Mouse (Mus musculus): Measurements from ENCODE around the gene Rarres2. TPM values are rescaled to one million over a fixed set of nuclear protein-coding genes. Genes with fewer than 3 reads are reported as not detected.
A peak's percentile ranks its signal among the peaks of the same experiment; 100 is the strongest.

The Rarres2 gene
- 179 and 229 TPM in 2 replicates for polyA plus RNA-seq (2012; rRNA removed)

DNA sequence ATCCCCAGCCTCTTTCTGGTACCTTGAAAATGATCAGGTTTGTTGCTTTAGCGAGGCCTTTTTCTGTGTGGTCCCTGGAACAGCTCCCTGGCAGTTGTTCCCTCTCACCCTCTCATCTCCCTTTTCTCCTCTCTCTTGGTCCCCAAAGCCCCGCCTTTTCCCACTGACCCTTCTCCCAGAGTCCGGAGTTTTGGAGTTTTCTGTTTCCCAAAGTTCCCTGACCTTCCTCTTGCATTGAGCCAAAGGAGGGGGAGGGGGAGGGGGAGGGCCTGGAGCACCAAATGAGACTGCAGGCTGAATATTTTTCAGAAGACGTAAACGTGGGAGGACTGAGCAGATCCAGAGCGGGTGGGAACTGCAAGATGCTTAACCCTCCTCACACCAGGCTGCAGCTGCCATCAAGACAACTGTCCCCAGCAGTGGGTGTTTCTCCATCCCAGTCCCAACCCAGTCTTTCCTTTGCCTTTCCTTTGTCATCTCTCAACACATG is at the start of gene Rarres2:
Gene Rarres2 (minus strand): TSS at position 218 of the 490 bp plus-strand sequence.
- peaks cover 2% of the 10 kb centered on the region; the same call in 1 of the 2 replicates for H3K4me1 ChIP-seq (ENCODE audit: control insufficient read depth, insufficient read depth, low read length)
- 31% methylated on average over 6 of the region's 6 CpGs for WGBS
- H3K4me3 ChIP-seq (replicated peaks; ENCODE audit: extremely low read depth, low read depth, low read length) = peak within 1 kb of the TSS; percentile 53
- DNase-seq = no peak
- TF ChIP-seq POLR2A (IDR thresholded peaks at IDR 0.05; ENCODE audit: borderline replicate concordance, extremely low read depth, low read depth, low read length) (peak; percentile 3; the same call in 1 of the 2 replicates), CTCF (IDR thresholded peaks at IDR 0.05; ENCODE audit: insufficient read depth, low read length) (no peak)

DNA sequence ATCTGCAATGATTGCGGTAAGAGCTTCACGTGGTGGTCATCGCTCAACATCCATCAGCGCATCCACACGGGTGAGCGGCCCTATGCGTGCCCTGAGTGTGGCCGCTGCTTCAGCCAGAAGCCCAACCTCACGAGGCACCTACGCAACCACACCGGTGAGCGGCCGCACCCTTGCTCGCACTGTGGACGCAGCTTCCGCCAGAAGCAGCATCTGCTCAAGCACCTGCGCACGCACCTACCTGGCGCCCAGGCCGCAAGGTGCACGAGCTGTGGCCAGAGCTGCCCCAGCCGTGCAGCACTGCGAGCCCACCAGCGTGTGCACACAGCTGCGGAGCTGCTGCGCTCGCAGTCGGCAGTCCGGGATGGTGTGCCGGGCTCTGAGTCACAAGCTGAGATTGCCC is 47.4 kb upstream of the Rarres2 start:
- Histone ChIP-seq H3K4me3 (replicated peaks; ENCODE audit: extremely low read depth, low read depth, low read length) (no peak overlapping the region), H3K4me1 (ENCODE audit: control insufficient read depth, insufficient read depth, low read length) (no peaks in the 10 kb centered on the region)
- no peak for TF ChIP-seq CTCF (IDR thresholded peaks at IDR 0.05; ENCODE audit: insufficient read depth, low read length)
- TF ChIP-seq POLR2A (IDR thresholded peaks at IDR 0.05; ENCODE audit: borderline replicate concordance, extremely low read depth, low read depth, low read length) = no peak
- no peak for DNase-seq
- WGBS = 93% methylated on average over 30 of the region's 30 CpGs

DNA sequence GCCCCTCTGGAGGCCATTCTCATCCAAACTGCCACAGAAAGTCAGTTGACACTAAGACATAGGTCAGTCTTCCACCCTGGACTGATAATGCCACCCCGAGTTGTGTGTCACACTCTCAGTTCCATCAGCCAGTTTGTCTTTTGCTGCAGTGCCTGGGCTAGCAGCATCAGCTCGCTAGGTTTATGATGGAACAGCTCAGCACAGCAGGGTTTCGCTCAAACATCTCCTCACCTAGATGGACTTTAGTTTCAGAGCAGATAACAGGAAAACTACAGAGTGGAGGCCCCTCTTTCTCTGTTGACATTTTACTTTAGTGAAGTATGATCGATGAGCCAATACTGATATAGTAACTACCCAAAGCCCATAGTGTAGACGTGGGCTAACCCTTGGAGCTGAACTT is 42.2 kb upstream of the Rarres2 start:
- Histone ChIP-seq H3K4me3 (replicated peaks; ENCODE audit: extremely low read depth, low read depth, low read length) (no peak overlapping the region), H3K4me1 (ENCODE audit: control insufficient read depth, insufficient read depth, low read length) (no peaks in the 10 kb centered on the region)
- no peak for DNase-seq
- no peak for TF ChIP-seq CTCF (IDR thresholded peaks at IDR 0.05; ENCODE audit: insufficient read depth, low read length)
- no peak for TF ChIP-seq POLR2A (IDR thresholded peaks at IDR 0.05; ENCODE audit: borderline replicate concordance, extremely low read depth, low read depth, low read length)
- WGBS = 94% methylated on average over 5 of the region's 5 CpGs

DNA sequence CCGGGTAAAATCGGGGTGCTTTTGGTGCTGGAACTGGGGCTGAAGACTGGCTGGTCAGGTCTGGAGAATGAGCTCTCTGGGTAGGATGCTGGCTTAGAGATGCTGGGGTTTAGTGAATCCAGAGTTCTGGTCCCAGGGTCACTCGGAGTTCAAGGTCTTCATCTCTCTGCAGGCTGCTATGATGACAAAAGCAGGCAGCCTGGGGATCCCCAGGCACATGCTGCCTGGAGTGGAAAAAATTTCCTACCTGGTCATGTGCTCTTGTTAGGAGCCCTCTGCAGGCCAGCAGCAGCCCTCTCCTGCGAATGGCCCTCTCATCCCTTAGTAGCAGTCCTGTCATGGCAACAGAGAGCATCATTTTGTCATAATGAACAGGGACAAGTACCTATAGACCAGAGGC is 40.9 kb upstream of the Rarres2 start:
- no peak for DNase-seq
- WGBS = 89% methylated on average over 4 of the region's 4 CpGs
- Histone ChIP-seq H3K4me1 (ENCODE audit: control insufficient read depth, insufficient read depth, low read length) (no peaks in the 10 kb centered on the region), H3K4me3 (replicated peaks; ENCODE audit: extremely low read depth, low read depth, low read length) (no peak overlapping the region)
- TF ChIP-seq CTCF (IDR thresholded peaks at IDR 0.05; ENCODE audit: insufficient read depth, low read length) (no peak), POLR2A (IDR thresholded peaks at IDR 0.05; ENCODE audit: borderline replicate concordance, extremely low read depth, low read depth, low read length) (no peak)

DNA sequence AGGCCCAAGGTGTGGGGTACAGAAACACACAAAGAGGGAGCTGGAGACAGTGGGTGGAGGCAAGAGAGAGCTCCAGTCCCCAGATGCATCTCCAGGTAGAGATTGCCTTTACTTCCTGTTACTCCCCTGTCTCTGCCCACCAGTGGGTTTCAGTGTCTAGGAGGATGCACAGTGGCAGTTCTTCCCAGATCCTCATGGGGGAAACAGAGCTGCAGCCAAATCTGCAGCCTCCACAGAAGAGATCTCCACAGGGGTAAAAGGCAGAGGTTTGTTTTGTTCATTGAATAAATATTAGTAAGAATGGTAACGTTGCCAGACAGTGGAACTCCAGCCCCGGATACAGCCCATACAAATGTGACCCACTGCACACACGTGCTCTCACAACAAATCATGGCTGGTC is 38.1 kb upstream of the Rarres2 start:
- 41% methylated on average over 3 of the region's 3 CpGs for WGBS
- no peak for TF ChIP-seq CTCF (IDR thresholded peaks at IDR 0.05; ENCODE audit: insufficient read depth, low read length)
- TF ChIP-seq POLR2A (IDR thresholded peaks at IDR 0.05; ENCODE audit: borderline replicate concordance, extremely low read depth, low read depth, low read length) = no peak
- H3K4me3 ChIP-seq (replicated peaks; ENCODE audit: extremely low read depth, low read depth, low read length) = no peak overlapping the region

DNA sequence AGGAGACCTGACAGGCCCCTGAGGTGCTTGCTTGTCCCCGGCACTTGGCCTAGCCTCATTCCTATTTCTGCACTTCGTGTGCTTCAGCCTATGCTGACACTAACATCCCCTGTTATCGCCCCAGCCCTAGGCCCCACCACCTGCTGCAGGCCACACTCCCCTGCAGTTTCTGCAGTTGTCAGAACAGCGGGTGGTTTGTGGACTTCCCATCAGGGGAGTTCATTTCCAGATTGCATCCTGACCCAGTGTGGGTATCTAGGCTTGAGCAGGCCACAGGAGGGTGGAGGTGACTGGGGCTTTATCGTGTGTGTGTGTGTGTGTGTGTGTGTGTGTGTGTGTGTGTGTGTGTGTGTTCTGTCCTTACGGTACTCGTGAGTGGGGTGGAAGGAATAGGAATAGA is 36.9 kb upstream of the Rarres2 start:
- DNase-seq = no peak
- no peak overlapping the region for H3K4me3 ChIP-seq (replicated peaks; ENCODE audit: extremely low read depth, low read depth, low read length)
- H3K4me1 ChIP-seq (ENCODE audit: control insufficient read depth, insufficient read depth, low read length) = no peaks in the 10 kb centered on the region
- WGBS = 67% methylated on average over 7 of the region's 7 CpGs
- TF ChIP-seq POLR2A (IDR thresholded peaks at IDR 0.05; ENCODE audit: borderline replicate concordance, extremely low read depth, low read depth, low read length) = no peak
- TF ChIP-seq CTCF (IDR thresholded peaks at IDR 0.05; ENCODE audit: insufficient read depth, low read length) = no peak

More for the DNA sequence above, 38.1 kb upstream of the Rarres2 start:
- no peak for DNase-seq
- H3K4me1 ChIP-seq (ENCODE audit: control insufficient read depth, insufficient read depth, low read length) = no peaks in the 10 kb centered on the region

DNA sequence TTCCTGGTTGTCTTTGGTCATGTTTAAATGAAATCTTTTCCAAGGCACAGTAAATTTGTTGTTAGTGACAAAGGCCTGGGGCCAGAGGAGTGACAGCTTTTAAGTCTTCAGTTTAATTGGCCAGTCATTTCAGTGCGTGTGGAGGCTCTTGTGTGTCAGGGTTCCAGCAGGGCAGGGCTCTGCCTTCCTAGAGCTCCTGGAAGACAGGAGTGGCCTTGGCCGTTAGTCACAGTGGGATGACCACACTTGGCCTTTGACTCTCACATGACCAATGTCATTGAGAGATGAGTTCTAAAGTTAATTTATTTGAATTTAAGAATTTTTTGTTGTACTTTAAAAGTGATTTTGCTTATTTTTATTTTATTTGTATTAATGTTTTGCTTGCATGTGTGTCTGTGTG is 35.5 kb upstream of the Rarres2 start:
- H3K4me3 ChIP-seq (replicated peaks; ENCODE audit: extremely low read depth, low read depth, low read length) = no peak overlapping the region
- TF ChIP-seq POLR2A (IDR thresholded peaks at IDR 0.05; ENCODE audit: borderline replicate concordance, extremely low read depth, low read depth, low read length) (no peak), CTCF (IDR thresholded peaks at IDR 0.05; ENCODE audit: insufficient read depth, low read length) (no peak)
- 74% methylated on average over 2 of the region's 2 CpGs for WGBS
- no peak for DNase-seq
- H3K4me1 ChIP-seq (ENCODE audit: control insufficient read depth, insufficient read depth, low read length) = no peaks in the 10 kb centered on the region

DNA sequence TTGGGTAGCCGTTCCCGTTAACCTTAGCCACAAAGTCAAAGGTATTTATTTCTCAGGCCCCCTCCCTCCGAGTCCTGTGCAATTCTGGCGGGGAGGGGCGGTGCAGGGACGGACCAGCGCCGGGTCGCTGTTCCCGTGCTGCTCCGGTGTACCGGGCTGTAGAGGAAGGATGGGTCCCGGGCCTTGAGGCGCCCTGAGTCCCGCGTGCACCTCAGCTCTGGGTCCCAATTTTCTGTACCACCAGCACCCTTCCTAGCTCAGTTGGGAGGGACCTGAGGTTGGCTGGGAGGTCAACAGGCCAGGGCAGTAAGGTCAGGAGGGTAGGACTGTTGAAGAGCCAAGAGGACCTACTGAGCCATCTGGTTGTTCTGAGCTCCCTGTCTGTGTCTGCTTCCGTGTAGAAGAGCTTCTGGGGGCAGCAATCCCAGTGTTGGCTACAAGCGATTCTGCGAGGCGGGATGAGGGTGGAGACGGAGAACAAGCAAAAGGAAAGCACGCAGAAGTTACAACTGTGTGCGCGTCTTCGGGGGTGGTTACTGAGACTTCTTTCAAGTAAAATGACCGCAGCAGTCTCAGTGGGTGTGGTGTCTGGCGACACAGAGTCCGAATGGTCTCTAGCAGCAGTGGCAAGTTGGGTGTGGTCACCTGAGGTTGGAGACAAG is 29.6 kb upstream of the Rarres2 start:
- WGBS = under 1% methylated on average over 28 of the region's 28 CpGs
- TF ChIP-seq CTCF (IDR thresholded peaks at IDR 0.05; ENCODE audit: insufficient read depth, low read length) (no peak), POLR2A (IDR thresholded peaks at IDR 0.05; ENCODE audit: borderline replicate concordance, extremely low read depth, low read depth, low read length) (no peak; the same call in 1 of the 2 replicates)
- H3K4me3 ChIP-seq (replicated peaks; ENCODE audit: extremely low read depth, low read depth, low read length) = peak overlapping the region; percentile 86
- peaks cover 3% of the 10 kb centered on the region; the same call in 1 of the 2 replicates for H3K4me1 ChIP-seq (ENCODE audit: control insufficient read depth, insufficient read depth, low read length)
- no peak for DNase-seq

DNA sequence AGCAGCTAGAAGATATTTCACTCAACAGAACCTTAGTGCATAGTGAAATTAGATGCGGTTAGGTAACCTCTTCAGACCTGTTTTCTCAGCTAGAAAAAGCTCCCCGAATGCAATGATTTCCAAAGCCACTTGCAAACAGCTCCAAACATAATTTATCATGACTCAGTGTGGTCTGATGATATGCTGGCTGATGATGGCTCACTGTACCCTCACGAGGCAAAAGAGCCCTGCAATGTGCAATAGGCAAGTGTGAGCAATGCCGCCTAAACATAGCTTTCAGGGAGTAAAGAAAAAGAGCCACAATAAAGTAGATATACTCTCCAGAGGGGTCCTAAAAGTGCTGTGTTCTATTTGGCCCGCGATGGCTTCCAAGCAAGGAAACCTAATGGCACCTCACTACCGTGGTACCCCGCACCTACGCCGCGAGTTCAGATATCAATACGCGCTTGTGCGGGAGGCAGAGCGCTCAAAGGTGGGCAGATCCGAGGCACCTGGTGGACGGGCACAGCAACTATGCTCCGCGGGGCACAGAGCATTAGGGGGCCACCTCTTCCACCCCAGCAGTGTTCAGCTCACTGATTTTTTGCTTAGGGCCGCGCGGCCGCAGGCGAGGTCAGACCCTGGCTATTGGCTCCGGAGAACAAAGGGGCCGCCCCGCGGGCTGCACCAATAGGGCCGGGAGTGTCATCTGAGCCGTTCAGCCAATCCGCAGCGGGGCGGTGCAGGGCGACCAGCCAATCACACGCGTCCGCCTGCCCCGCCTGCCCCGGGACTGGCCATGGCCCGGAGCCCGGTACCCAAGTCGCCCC is 28.9 kb upstream of the Rarres2 start, which contains the start of gene Zfp775:
Gene Zfp775 (plus strand): TSS at position 793 of the 809 bp plus-strand sequence.
- TF ChIP-seq CTCF (IDR thresholded peaks at IDR 0.05; ENCODE audit: insufficient read depth, low read length) (no peak), POLR2A (IDR thresholded peaks at IDR 0.05; ENCODE audit: borderline replicate concordance, extremely low read depth, low read depth, low read length) (peak; percentile 70; the same call in 1 of the 2 replicates)
- DNase-seq = peak; percentile 93
- peaks cover 3% of the 10 kb centered on the region; the same call in 1 of the 2 replicates for H3K4me1 ChIP-seq (ENCODE audit: control insufficient read depth, insufficient read depth, low read length)
- peak within 1 kb of the TSS; percentile 98 for H3K4me3 ChIP-seq (replicated peaks; ENCODE audit: extremely low read depth, low read depth, low read length)
- 4% methylated on average over 42 of the region's 42 CpGs for WGBS
